Mouse (Mus musculus): ENCODE measurements around the gene Gatb. TPM values are rescaled to one million over a fixed set of nuclear protein-coding genes. Genes with fewer than 3 reads are reported as not detected.
"Not testable (repeated sequence)": the region's sequence is repeated elsewhere in the genome, so short reads cannot be mapped to it uniquely, and the experiment has no call there.

Gene Gatb
- polyA plus RNA-seq, 1 experiment from 2014 or later: 49.7 TPM

DNA sequence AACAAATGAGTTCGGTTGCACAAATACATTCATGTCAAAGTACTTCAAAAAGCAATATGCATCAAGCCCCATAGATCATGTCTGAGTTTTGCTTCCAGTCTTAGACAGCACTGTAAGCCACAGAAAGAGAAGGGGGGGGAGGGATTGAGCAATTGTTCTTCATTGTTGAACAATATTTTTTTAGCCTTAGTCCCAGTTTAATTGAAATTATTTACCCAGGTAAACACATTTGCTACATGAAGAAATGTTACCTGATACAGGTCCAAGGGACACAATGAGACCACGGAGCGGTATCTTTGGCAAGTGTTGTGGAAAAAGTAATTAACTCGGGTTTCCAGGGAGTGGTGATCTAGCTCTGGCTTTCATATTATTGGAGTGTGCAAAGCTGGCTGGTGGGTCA lies 23.6 kb upstream of the Gatb start:
- 67% methylated on average over 4 of the region's 4 CpGs for WGBS
- ATAC-seq (ENCODE audit: insufficient number of reproducible peaks, insufficient read depth, low FRiP score, low read depth): no peak
- Histone ChIP-seq H3K4me2 (ENCODE audit: low read length) (no peak overlapping the region), H3K4me3 (ENCODE audit: control insufficient read depth in 1 of 2, insufficient read depth in 1 of 2, low read depth in 1 of 2, low read length in 2 of 2) (no peak overlapping the region), H3K9ac (ENCODE audit: low read length) (no peak overlapping the region), H3K27me3 (ENCODE audit: control insufficient read depth, insufficient read depth, low read length) (no peaks in the 10 kb centered on the region), H3K27ac (replicated peaks in 1 of 2; ENCODE audit: control insufficient read depth in 1 of 2, insufficient read depth in 1 of 2, low read depth in 2 of 2, low read length in 2 of 2) (no peak overlapping the region), H3K4me1 (ENCODE audit: control insufficient read depth in 2 of 2, insufficient read depth in 2 of 2, low read length in 2 of 2) (peaks cover 9 to 33% of the 10 kb centered on the region in 2 experiments), H3K9me3 (ENCODE audit: control insufficient read depth, low read length) (no peaks in the 10 kb centered on the region), H3K36me3 (ENCODE audit: control insufficient read depth, insufficient read depth, low read length) (no peaks in the 10 kb centered on the region)

DNA sequence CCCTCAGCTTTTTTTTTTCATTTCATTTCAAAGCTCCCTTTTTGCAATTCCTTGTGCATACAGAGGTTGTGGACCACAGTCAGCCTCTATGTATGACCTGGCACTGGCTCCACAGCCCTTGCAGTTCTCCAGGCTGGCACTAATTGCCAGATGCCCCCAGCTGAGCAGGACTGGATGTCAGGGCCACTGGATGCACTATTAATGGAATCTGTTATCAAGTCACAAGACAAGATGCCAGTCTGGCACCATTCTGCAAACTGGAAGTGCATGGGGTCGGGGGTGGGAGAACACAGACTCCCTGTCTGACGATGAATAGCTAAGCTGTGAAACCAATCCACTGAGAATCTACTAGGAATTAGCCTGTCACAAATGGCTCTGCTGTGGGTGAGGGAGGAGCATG lies 22.6 kb upstream of the Gatb start:
- Histone ChIP-seq H3K9ac (ENCODE audit: low read length) (no peak overlapping the region), H3K27ac (replicated peaks in 1 of 2; ENCODE audit: control insufficient read depth in 1 of 2, insufficient read depth in 1 of 2, low read depth in 2 of 2, low read length in 2 of 2) (peak overlapping the region; percentile 5 to 67), H3K9me3 (ENCODE audit: control insufficient read depth, low read length) (no peaks in the 10 kb centered on the region), H3K4me1 (ENCODE audit: control insufficient read depth in 2 of 2, insufficient read depth in 2 of 2, low read length in 2 of 2) (peaks cover 9 to 33% of the 10 kb centered on the region in 2 experiments), H3K27me3 (ENCODE audit: control insufficient read depth, insufficient read depth, low read length) (no peaks in the 10 kb centered on the region), H3K4me3 (ENCODE audit: control insufficient read depth in 1 of 2, insufficient read depth in 1 of 2, low read depth in 1 of 2, low read length in 2 of 2) (no peak overlapping the region), H3K4me2 (ENCODE audit: low read length) (no peak overlapping the region), H3K36me3 (ENCODE audit: control insufficient read depth, insufficient read depth, low read length) (no peaks in the 10 kb centered on the region)
- WGBS: 31% methylated on average over 2 of the region's 2 CpGs
- no peak for ATAC-seq (ENCODE audit: insufficient number of reproducible peaks, insufficient read depth, low FRiP score, low read depth)

DNA sequence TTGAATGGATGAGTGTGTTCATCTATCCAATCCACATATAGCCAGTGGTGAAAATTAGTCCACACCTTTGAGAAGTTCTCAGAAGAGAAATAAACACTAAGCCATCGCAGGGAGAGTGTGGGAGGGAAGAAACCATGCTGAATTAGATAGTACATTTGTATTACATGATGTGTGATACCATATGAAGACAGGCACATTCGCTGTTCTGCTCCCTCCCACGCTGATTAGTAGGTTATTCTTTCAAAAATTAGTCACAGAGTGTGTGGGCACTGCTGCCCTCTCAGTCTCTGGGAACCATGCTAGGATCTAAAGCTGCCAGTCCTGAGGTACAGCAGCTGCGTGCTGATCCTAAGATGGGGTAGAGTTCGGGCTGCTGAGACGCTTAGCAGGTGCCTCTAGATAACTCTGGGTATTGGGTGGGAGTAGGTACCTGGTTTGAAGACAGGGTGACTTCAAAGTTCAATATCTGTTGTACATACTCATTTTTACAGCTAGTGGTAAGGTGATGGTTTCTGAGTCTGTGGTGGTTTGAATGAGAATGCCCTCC lies 20.1 kb upstream of the Gatb start:
- no peak for ATAC-seq (ENCODE audit: insufficient number of reproducible peaks, insufficient read depth, low FRiP score, low read depth)
- Histone ChIP-seq H3K9ac (ENCODE audit: low read length) (no peak overlapping the region), H3K4me3 (ENCODE audit: control insufficient read depth in 1 of 2, insufficient read depth in 1 of 2, low read depth in 1 of 2, low read length in 2 of 2) (no peak overlapping the region), H3K36me3 (ENCODE audit: control insufficient read depth, insufficient read depth, low read length) (no peaks in the 10 kb centered on the region), H3K27me3 (ENCODE audit: control insufficient read depth, insufficient read depth, low read length) (no peaks in the 10 kb centered on the region), H3K4me1 (ENCODE audit: control insufficient read depth in 2 of 2, insufficient read depth in 2 of 2, low read length in 2 of 2) (peaks cover 9 to 33% of the 10 kb centered on the region in 2 experiments), H3K9me3 (ENCODE audit: control insufficient read depth, low read length) (no peaks in the 10 kb centered on the region), H3K27ac (replicated peaks in 1 of 2; ENCODE audit: control insufficient read depth in 1 of 2, insufficient read depth in 1 of 2, low read depth in 2 of 2, low read length in 2 of 2) (no peak overlapping the region), H3K4me2 (ENCODE audit: low read length) (no peak overlapping the region)
- WGBS: 83% methylated on average over 6 of the region's 6 CpGs

DNA sequence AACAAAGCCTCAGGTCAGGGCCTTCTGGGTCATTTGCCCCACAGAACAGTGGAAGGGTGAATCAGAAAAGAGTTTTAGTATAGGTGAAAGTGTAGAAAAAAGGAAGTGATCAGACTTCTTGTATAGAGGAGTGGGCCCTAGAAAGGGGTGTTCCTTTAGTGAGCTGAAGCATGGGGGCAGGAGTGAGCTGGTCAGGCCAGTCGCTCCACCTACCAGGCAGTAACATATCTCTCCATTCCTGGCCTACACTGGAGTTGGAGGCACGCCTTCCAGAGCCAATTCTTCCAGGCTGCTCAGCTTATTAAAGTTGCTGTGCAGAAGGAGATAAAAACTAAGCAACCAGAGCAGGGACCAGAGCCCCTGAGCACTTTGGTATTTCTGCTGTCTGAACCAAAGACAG lies 9.3 kb upstream of the Gatb start:
- H3K27ac ChIP-seq (replicated peaks in 1 of 2; ENCODE audit: control insufficient read depth in 1 of 2, insufficient read depth in 1 of 2, low read depth in 2 of 2, low read length in 2 of 2): peak overlapping the region; percentile 0 to 51; a peak in 3 of 4 replicates
- H3K9ac ChIP-seq (ENCODE audit: low read length): no peak overlapping the region
- 25% methylated on average over 2 of the region's 2 CpGs for WGBS
- peaks cover 0 to 12% of the 10 kb centered on the region in 2 experiments; a peak in 1 of 4 replicates for H3K4me1 ChIP-seq (ENCODE audit: control insufficient read depth in 2 of 2, insufficient read depth in 2 of 2, low read length in 2 of 2)
- no peak overlapping the region for H3K4me3 ChIP-seq (ENCODE audit: control insufficient read depth in 1 of 2, insufficient read depth in 1 of 2, low read depth in 1 of 2, low read length in 2 of 2)
- no peaks in the 10 kb centered on the region for H3K9me3 ChIP-seq (ENCODE audit: control insufficient read depth, low read length)
- no peak for ATAC-seq (ENCODE audit: insufficient number of reproducible peaks, insufficient read depth, low FRiP score, low read depth)
- no peak overlapping the region for H3K4me2 ChIP-seq (ENCODE audit: low read length)
- H3K27me3 ChIP-seq (ENCODE audit: control insufficient read depth, insufficient read depth, low read length): no peaks in the 10 kb centered on the region
- H3K36me3 ChIP-seq (ENCODE audit: control insufficient read depth, insufficient read depth, low read length): no peaks in the 10 kb centered on the region

DNA sequence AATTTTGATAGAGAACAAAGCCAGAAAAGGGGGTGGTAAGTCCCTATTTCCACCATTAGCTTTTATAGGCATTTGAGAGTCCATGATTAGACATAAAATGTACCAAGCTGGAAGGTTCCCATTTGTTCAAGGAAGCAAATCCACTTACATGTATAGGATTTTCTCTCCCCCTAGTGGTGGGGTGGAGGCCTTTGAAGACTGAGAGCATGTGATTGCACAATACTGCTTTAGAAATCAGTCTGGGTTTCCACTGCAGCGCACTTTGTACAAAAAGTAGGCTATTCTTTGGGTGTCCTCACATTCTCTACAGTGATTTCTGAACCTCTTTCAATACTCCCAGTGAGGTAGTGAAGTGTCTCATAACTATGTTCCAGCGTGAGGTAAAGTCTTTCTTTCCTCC lies 2.6 kb upstream of the Gatb start:
- ATAC-seq (ENCODE audit: insufficient number of reproducible peaks, insufficient read depth, low FRiP score, low read depth): no peak
- Histone ChIP-seq H3K4me1 (ENCODE audit: control insufficient read depth in 2 of 2, insufficient read depth in 2 of 2, low read length in 2 of 2) (peaks cover 0 to 11% of the 10 kb centered on the region in 2 experiments; a peak in 2 of 4 replicates), H3K27ac (replicated peaks in 1 of 2; ENCODE audit: control insufficient read depth in 1 of 2, insufficient read depth in 1 of 2, low read depth in 2 of 2, low read length in 2 of 2) (no peak overlapping the region), H3K27me3 (ENCODE audit: control insufficient read depth, insufficient read depth, low read length) (no peaks in the 10 kb centered on the region), H3K9ac (ENCODE audit: low read length) (no peak overlapping the region), H3K9me3 (ENCODE audit: control insufficient read depth, low read length) (no peaks in the 10 kb centered on the region), H3K36me3 (ENCODE audit: control insufficient read depth, insufficient read depth, low read length) (no peaks in the 10 kb centered on the region), H3K4me3 (ENCODE audit: control insufficient read depth in 1 of 2, insufficient read depth in 1 of 2, low read depth in 1 of 2, low read length in 2 of 2) (no peak overlapping the region), H3K4me2 (ENCODE audit: low read length) (no peak overlapping the region)
- WGBS: 61% methylated on average over 2 of the region's 2 CpGs

DNA sequence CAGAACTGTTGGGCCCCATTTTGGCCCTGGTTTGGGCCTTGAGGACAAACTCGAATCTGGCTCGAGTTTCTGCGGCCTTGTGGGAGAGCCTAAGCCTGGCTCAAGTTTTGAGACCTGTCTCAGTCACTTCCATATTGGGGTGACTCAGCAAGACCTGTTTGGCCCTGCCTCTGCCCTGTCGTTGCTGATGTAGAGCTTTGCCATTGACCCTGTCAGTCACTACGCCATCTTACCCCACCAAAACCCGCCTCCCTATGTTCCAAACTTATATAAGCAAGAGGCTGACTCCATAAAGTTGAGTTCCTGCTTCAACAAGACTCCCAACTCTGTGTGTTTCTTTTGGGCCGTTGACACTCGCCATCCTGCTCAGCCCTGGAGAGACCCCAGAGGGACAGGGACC lies 1.4 kb upstream of the Gatb start:
- H3K27me3 ChIP-seq (ENCODE audit: control insufficient read depth, insufficient read depth, low read length); H3K4me2 ChIP-seq (ENCODE audit: low read length); H3K36me3 ChIP-seq (ENCODE audit: control insufficient read depth, insufficient read depth, low read length); H3K9me3 ChIP-seq (ENCODE audit: control insufficient read depth, low read length); H3K27ac ChIP-seq (replicated peaks in 1 of 2; ENCODE audit: control insufficient read depth in 1 of 2, insufficient read depth in 1 of 2, low read depth in 2 of 2, low read length in 2 of 2); ATAC-seq (ENCODE audit: insufficient number of reproducible peaks, insufficient read depth, low FRiP score, low read depth); H3K4me3 ChIP-seq (ENCODE audit: control insufficient read depth in 1 of 2, insufficient read depth in 1 of 2, low read depth in 1 of 2, low read length in 2 of 2); H3K9ac ChIP-seq (ENCODE audit: low read length): not testable (repeated sequence)
- peaks cover 0 to 11% of the 10 kb centered on the region in 2 experiments; a peak in 2 of 4 replicates for H3K4me1 ChIP-seq (ENCODE audit: control insufficient read depth in 2 of 2, insufficient read depth in 2 of 2, low read length in 2 of 2)
- WGBS: 92% methylated on average over 8 of the region's 8 CpGs

DNA sequence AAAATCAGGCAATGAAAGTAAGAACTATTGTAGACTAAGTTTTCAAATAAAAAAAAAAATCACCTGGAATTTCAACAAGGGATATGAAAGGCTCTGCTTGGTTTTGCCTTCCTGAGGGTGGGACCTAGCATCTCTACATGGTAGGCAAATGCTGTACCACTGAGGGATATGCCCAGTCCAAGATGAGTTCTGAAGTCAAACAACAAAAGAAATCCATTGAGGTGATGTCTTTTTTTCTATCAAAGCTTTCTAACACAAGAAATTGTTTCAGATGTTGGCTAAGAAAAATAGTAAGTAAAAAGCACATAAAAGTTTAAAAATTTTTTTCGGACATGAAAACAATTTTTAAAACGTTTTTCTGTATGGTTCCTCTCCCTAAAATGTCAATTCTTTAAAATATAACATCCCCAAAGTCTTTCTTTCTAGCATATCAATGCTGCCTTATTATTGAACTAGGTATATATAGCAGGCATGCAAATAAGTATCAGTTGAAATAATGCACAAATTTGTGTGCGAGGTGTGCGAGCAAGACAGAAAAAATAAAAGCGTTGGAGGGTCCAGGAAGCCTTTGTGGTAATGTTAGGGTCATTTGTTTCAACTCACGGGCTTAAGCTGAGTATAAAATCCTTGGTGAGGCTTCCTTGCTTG lies 579 bp upstream of the Gatb start:
- Histone ChIP-seq H3K27ac (replicated peaks in 1 of 2; ENCODE audit: control insufficient read depth in 1 of 2, insufficient read depth in 1 of 2, low read depth in 2 of 2, low read length in 2 of 2) (no peak overlapping the region), H3K9me3 (ENCODE audit: control insufficient read depth, low read length) (no peaks in the 10 kb centered on the region), H3K27me3 (ENCODE audit: control insufficient read depth, insufficient read depth, low read length) (no peaks in the 10 kb centered on the region), H3K36me3 (ENCODE audit: control insufficient read depth, insufficient read depth, low read length) (peaks cover 11% of the 10 kb centered on the region; the same call in 1 of the 2 replicates), H3K4me1 (ENCODE audit: control insufficient read depth in 2 of 2, insufficient read depth in 2 of 2, low read length in 2 of 2) (peaks cover 0 to 11% of the 10 kb centered on the region in 2 experiments; a peak in 2 of 4 replicates), H3K4me3 (ENCODE audit: control insufficient read depth in 1 of 2, insufficient read depth in 1 of 2, low read depth in 1 of 2, low read length in 2 of 2) (peak overlapping the region; percentile 4 to 24; a peak in 2 of 4 replicates), H3K9ac (ENCODE audit: low read length) (no peak overlapping the region), H3K4me2 (ENCODE audit: low read length) (peak overlapping the region; percentile 63)
- ATAC-seq (ENCODE audit: insufficient number of reproducible peaks, insufficient read depth, low FRiP score, low read depth): no peak
- WGBS: 22% methylated on average over 6 of the region's 6 CpGs

Data from heart, embryonic 14.5 days (tissue).